ENCODE assay signal across 8 mouse cellular contexts in genomic region chr3:97338522-97339192, GRCm38 (mm10). TPM values are rescaled to one million over a fixed set of nuclear protein-coding genes. Genes with fewer than 3 reads are reported as not detected.
DNase-seq lines count a peak whose midpoint lies in the region; ATAC-seq lines count a peak whose summit lies in the region.

No protein-coding gene starts in this region.

- H3K4me1 ChIP-seq in heart, embryonic 16.5 days (ENCODE audit: control insufficient read depth, insufficient read depth, low read length) = peaks cover 10% of the 10 kb centered on the region
- H3K4me1 ChIP-seq in liver, embryonic 11.5 days (replicated peaks; ENCODE audit: control insufficient read depth, insufficient read depth, low read length) = no peaks in the 10 kb centered on the region
- H3K4me1 ChIP-seq in neural tube, embryonic 11.5 days (ENCODE audit: control insufficient read depth, insufficient read depth, low read length) = peaks cover 7% of the 10 kb centered on the region; the same call in 1 of the 2 replicates
- 0 out of 2 replicates have a peak, but pooled peaks cover 8% of the 10 kb centered on the region for H3K4me1 ChIP-seq in stomach, embryonic 15.5 days

- H3K9me3 ChIP-seq in heart, embryonic 16.5 days (replicated peaks; ENCODE audit: control insufficient read depth, low read length) = no peaks in the 10 kb centered on the region
- no peaks in the 10 kb centered on the region for H3K9me3 ChIP-seq in liver, embryonic 11.5 days (ENCODE audit: control insufficient read depth, low read length)
- H3K9me3 ChIP-seq in neural tube, embryonic 11.5 days (ENCODE audit: control insufficient read depth, low read length) = no peaks in the 10 kb centered on the region
- H3K9me3 ChIP-seq in stomach, embryonic 15.5 days = no peaks in the 10 kb centered on the region

- no peak overlapping the region for H3K4me3 ChIP-seq in heart, embryonic 16.5 days (ENCODE audit: low read length)
- H3K4me3 ChIP-seq in liver, embryonic 11.5 days (ENCODE audit: low read depth, low read length) = no peak overlapping the region
- no peak overlapping the region for H3K4me3 ChIP-seq in neural tube, embryonic 11.5 days (ENCODE audit: low read depth, low read length)
- no peak overlapping the region for H3K4me3 ChIP-seq in stomach, embryonic 15.5 days (replicated peaks)

- DNase-seq in CD8-positive naive resting alpha-beta T cell, adult 2 months (ENCODE audit: low read depth in 2 of 2, low spot score in 2 of 2) = peak; percentile 71 to 83
- DNase-seq in brain, embryonic 18.5 days (ENCODE audit: low read depth, low spot score) = peak; percentile 72
- peak; percentile 91 for DNase-seq in kidney, postnatal 14 days
- DNase-seq in liver, embryonic 11.5 days (ENCODE audit: low spot score) = peak; percentile 72
- peak; percentile 90 for DNase-seq in neural tube, embryonic 11.5 days (ENCODE audit: low spot score)

- ATAC-seq in erythroid progenitor cell, adult 5-6 weeks (replicated peaks; ENCODE audit: low FRiP score, poor library complexity, severe bottlenecking) = peak; percentile 67
- ATAC-seq in heart, embryonic 16.5 days (replicated peaks; ENCODE audit: extremely low read depth, insufficient read depth, low FRiP score) = peak; percentile 65
- ATAC-seq in liver, embryonic 11.5 days (replicated peaks; ENCODE audit: low FRiP score) = peak; percentile 56; the same call in 1 of the 2 replicates
- ATAC-seq in neural tube, embryonic 11.5 days (ENCODE audit: insufficient read depth, low FRiP score, low TSS enrichment) = peak; percentile 81
- peak; percentile 75; the same call in 1 of the 2 replicates for ATAC-seq in stomach, embryonic 15.5 days (ENCODE audit: insufficient read depth, low FRiP score, low read depth)

- no peak overlapping the region for H3K4me2 ChIP-seq in heart, embryonic 16.5 days (ENCODE audit: low read depth, low read length)
- no peak overlapping the region for H3K4me2 ChIP-seq in liver, embryonic 11.5 days
- no peak overlapping the region for H3K4me2 ChIP-seq in neural tube, embryonic 11.5 days (ENCODE audit: low read depth)
- 0 out of 2 replicates have a peak overlapping the region, but pooled peaks have one; percentile 4 for H3K4me2 ChIP-seq in stomach, embryonic 15.5 days

- WGBS in heart, embryonic 16.5 days = 30% methylated on average over 13 of the region's 13 CpGs
- 37% methylated on average over 13 of the region's 13 CpGs for WGBS in liver, embryonic 11.5 days
- 34% methylated on average over 13 of the region's 13 CpGs for WGBS in neural tube, embryonic 11.5 days
- 30% methylated on average over 13 of the region's 13 CpGs for WGBS in stomach, embryonic 15.5 days

- H3K36me3 ChIP-seq in heart, embryonic 16.5 days (ENCODE audit: control insufficient read depth, insufficient read depth) = no peaks in the 10 kb centered on the region
- no peaks in the 10 kb centered on the region for H3K36me3 ChIP-seq in liver, embryonic 11.5 days (ENCODE audit: control insufficient read depth, insufficient read depth, low read length)
- H3K36me3 ChIP-seq in neural tube, embryonic 11.5 days (ENCODE audit: control insufficient read depth, insufficient read depth, low read length) = no peaks in the 10 kb centered on the region
- no peaks in the 10 kb centered on the region for H3K36me3 ChIP-seq in stomach, embryonic 15.5 days

- no peak overlapping the region for H3K9ac ChIP-seq in heart, embryonic 16.5 days (ENCODE audit: low read length)
- no peak overlapping the region for H3K9ac ChIP-seq in liver, embryonic 11.5 days (ENCODE audit: low read depth, low read length)
- H3K9ac ChIP-seq in neural tube, embryonic 11.5 days (ENCODE audit: low read length) = no peak overlapping the region
- H3K9ac ChIP-seq in stomach, embryonic 15.5 days = no peak overlapping the region

- H3K27me3 ChIP-seq in heart, embryonic 16.5 days (ENCODE audit: control insufficient read depth, insufficient read depth, low read length) = no peaks in the 10 kb centered on the region
- H3K27me3 ChIP-seq in liver, embryonic 11.5 days (replicated peaks; ENCODE audit: control insufficient read depth, insufficient read depth, low read length) = no peaks in the 10 kb centered on the region
- H3K27me3 ChIP-seq in neural tube, embryonic 11.5 days (ENCODE audit: control insufficient read depth, insufficient read depth, low read length) = no peaks in the 10 kb centered on the region
- H3K27me3 ChIP-seq in stomach, embryonic 15.5 days (replicated peaks) = no peaks in the 10 kb centered on the region

- H3K27ac ChIP-seq in heart, embryonic 16.5 days (ENCODE audit: low read length) = no peak overlapping the region
- no peak overlapping the region for H3K27ac ChIP-seq in liver, embryonic 11.5 days (ENCODE audit: low read depth, low read length)
- no peak overlapping the region for H3K27ac ChIP-seq in neural tube, embryonic 11.5 days (ENCODE audit: low read depth, low read length)
- no peak overlapping the region for H3K27ac ChIP-seq in stomach, embryonic 15.5 days

RNA-seq across cellular contexts. Expression of gene Bcl9, which starts 40.9 kb away (rescaled TPM):
- total RNA-seq in erythroid progenitor cell, adult 5-6 weeks (2015; ENCODE audit: low replicate concordance) = 14.4 and 45.7 TPM in 2 replicates
- total RNA-seq in erythroid progenitor cell, adult 5-6 weeks (2017; ENCODE audit: low replicate concordance) = 0.13 and 0.76 TPM in 2 replicates
- polyA plus RNA-seq in heart, embryonic 16.5 days (2015; fragmentation: Nextera tagmentation; extraction: Ambion mirVana) = 29.9 and 31.4 TPM in 2 replicates
- polyA plus RNA-seq in liver, embryonic 11.5 days (2014; fragmentation: Nextera tagmentation; extraction: Ambion mirVana) = 17.9 and 21.3 TPM in 2 replicates
- polyA plus RNA-seq in neural tube, embryonic 11.5 days (2014; fragmentation: Nextera tagmentation; extraction: Ambion mirVana) = 61.9 and 65.4 TPM in 2 replicates
- 50.0 and 59.3 TPM in 2 replicates for polyA plus RNA-seq in stomach, embryonic 15.5 days (2015; fragmentation: Nextera tagmentation; extraction: Ambion mirVana)
